Mouse (Mus musculus): ENCODE results near the gene Mtmr14. TPM values are rescaled to one million over a fixed set of nuclear protein-coding genes. Genes with fewer than 3 reads are reported as not detected.

Mtmr14 gene
- 10 to 100 TPM; 19.7 to 30.1 TPM for total RNA-seq (2021)
- long read RNA-seq, experiment 1, transcript Mtmr14-201 (19 exons, 2,676 nt) = major isoform, 16 of 49 reads
- long read RNA-seq, experiment 1, partial matches to known transcripts = 2 of 49 reads
- long read RNA-seq, experiment 1, other reads (novel, unspliced or antisense) = 31 of 49 reads
- long read RNA-seq, experiment 2, partial matches to known transcripts = 1 of 16 reads
- long read RNA-seq, experiment 2, other reads (novel, unspliced or antisense) = 11 of 16 reads

DNA sequence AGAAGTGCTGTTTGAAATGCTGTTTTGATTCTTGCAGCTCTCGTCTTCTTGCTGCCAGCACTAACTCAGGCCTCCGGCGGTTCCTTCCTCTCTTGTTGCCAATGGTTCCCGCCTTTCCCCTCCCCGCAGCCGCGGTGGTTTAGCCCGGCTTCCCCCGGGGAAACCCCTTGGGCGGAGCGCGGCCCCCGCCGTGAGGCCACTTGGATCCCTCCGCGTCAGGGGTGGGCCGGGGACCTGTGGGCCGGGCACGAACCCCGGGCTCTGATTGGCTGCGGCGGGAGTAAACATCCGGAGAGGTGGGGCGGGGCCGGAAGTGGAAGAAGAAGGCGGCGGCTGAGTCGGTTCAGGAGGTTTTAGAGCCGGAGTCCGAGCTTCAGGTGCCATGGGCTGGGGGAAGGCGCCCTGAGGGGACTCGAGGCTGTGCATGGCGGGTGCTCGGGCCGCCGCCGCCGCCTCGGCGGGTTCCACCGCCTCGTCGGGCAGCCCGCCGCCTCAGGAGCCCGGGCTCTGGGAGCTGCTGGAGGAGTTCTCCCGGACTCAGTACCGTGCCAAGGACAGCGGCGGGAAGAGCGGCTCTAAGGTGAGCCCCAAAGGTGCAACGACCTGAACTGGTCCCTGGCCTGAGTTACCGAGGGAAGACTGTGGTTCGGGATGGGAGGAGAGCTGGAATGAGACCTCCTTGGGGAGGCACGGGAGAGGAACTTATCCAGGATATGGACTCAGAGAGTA lies at the start of gene Mtmr14:
Gene Mtmr14 (plus strand): TSS at position 302 of the 729 bp plus-strand sequence.
- DNase-seq = peak; percentile 100

DNA sequence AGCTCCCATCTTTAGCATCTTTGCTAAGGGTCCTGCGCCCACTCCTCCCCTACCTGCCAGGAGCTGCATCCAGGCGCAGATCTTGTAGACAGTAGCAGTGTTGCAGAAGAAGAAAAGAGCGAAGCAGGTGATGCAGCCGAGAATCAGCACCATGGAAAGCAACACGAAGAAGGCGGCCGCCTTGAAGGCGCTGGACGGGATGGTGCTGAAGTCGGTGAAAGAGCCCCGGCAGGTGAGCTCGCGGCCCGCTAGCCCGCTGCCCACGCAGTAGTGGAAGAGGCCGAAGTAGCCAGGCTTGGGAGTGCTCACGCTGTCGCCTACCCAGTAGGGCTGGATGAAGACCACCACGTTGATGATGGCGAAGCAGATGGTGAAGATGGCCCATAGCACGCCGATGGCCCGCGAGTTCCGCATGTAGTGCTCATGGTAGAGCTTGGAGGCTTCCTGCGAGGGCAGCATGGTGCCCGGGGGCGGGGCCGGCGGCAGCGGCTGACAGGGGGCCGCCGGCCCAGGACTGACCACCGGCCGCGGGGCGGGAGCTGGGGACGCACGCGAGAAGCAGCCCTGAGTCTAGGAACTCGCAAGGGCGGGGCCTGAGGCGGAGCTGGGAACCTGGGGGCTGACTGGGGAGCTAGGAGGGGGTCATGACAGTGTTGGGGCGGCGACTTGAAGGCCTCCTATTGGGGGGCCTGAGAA lies 43.7 kb upstream of the Mtmr14 start:
- peak; percentile 12 to 60 for DNase-seq

DNA sequence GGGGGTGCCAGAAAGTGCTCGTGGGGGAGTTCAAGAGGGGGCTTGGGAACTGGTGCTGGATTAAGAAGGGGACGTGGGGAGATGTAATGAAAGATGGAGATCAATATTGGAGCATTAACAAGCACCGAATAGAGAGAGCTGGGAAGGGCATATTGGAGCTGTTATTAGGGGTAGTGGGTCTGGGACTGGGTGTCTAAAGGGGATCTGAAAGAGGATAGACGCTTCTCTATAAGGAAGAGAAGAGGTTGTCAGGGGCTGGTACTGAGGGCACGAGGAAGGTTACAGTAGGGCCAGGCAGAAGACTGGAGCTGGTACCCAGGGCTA lies 43.2 kb upstream of the Mtmr14 start:
- no peak for DNase-seq

DNA sequence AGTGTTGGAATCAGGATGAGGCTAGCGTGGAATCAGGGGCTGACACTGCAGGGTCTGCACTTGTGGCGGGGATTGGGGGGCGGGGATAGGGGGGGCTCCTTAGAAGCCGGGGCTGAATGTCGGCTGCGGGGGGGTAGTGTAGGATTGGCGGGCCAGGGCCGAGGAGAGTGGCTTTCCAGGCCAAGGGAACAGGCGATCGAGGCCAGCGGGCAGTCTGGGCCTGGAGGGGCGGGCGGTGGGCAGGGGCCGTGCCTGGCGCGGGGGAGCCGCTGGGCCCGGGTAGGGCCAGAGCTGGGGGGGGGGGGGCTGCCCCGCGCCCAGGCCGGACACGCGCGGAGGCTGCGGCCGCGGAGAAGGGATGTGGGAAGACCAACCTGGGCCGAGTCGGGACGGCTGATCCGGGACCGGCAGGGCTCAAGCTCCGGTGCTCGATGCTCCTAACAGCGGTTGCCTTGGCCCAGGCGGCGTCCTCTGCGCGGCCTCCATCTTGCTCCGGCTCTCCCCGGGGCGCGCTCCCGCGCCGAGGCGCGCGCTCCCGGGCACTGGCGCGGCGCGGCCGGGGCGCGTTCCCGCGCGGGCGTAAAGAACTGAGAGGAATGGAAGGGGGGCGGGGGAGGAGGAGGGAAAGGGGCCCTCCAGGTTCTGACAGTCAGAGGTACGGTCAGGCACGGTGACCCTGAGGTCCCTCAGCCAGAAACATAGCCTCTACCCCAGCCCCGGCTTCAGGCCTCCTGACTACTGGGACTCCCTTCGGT lies 42.6 kb upstream of the Mtmr14 start, which contains the start of gene Lhfpl4:
Gene Lhfpl4 (minus strand): TSS at position 544 of the 755 bp plus-strand sequence.
- peak; percentile 1 to 16 for DNase-seq

DNA sequence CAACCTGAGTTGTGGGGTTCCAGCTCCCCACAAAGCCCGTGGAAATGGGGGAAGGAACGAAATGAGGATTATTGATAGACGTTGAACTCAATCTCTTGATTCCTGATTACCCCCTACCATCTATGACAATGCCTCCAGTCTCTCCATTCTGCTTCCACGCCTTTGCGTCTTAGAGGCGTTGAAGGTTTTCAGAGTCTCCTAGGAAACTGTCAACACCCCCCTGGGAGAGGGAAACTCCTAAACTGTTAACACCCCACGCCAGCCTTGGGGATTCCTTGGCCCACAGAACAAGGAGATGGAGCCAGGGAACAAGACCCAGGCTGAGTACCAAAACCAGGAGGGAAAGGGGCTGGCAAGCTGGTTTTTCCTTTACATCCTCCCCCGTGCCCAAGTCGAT lies 42.0 kb upstream of the Mtmr14 start:
- DNase-seq = no peak

DNA sequence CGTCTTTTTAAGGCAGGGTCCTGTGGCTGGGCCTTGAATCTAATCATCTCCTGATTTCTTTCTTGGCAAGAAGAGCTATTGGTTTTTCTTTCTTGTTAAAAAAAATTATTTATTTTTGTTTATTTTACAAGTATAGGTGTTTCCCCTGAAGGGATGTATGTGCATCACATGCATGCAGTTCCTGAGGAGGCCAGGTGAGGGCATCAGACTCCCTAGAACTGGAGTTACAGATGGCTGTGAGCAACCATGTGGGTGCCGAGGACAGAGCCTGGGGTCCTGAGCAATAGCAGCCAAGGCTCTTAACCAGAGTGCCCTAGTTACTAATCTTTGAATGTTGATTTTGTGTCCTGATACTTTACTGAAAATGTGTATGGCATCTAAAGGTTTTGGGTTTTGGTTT lies 21.4 kb upstream of the Mtmr14 start:
- no peak for DNase-seq

DNA sequence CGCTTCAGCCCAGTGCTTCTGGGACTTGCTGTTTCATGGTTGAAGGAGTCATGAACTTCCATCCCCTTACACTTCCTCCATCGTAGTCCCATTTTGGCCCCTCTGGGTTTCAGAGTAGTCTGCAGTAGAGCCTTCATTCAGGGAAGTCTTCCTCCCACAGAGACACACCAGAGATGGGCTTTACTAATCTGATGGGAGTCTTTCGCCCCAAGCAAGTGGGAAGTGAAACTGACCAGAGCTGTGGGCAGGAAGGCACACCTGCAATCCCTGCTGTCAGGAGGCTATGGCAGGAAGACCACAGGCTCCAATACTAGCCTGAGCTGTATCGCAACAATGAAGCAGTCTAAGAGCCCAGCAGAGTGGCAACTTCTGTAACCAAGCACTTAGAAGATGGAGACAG lies 11.8 kb upstream of the Mtmr14 start:
- no peak for DNase-seq

DNA sequence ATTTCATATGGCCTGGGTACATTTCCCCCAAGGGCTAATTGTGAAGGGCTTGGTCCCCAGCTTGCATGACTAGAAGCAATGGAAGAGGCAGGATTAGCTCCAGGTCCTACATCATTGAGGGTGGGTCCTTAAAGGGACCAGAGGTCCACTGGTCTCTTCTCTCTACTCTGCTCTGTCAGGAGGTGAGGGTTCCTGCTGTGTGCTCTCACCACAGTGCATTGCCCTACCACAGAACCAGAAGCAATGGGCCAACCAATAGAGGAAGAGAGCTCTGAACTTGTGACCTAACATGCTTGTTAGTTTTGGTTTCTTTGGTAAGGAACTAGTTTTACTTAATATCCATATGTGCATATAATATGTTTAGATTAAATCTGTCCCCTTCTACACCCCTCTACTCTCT lies 10.9 kb upstream of the Mtmr14 start:
- no peak for DNase-seq

DNA sequence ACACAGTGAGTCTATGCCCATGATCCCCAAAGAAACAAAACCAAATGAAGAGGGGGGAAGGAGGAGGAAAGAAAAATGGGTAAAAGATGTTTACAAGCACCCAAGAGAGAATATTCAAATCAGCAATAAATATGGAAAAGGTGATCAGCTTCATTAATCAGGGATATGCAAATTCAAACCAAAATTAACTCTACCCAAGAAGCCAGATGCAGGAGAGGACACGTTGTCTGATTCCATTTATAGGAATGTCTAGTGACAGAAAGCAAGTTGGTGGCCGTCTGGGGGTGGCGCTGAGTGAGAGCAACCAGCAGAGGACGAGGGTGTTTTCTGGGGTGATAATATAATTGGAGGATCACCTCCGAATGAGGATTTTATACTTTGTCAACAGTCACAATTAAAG lies 2.5 kb upstream of the Mtmr14 start:
- no peak for DNase-seq

DNA sequence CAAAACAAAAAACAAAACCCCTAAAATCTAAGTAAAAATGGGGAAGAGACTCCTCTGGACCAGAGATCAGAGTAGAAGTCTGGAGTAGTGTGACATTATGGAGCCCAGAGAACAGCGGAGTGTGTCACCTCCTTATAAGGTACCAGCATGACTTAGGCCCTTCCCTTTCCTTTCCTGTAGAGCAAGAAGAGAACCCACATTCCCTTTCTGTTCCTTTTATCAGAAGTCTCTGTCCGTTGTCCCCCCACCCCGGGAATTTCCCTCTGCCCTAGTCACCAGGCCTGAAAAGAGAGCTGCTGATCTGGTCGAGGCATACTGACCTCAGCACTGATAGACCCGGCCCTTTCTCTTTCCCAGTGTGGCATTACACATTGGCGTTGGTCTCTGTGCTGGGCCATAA lies 799 bp downstream of the Mtmr14 start:
- no peak for DNase-seq

DNA sequence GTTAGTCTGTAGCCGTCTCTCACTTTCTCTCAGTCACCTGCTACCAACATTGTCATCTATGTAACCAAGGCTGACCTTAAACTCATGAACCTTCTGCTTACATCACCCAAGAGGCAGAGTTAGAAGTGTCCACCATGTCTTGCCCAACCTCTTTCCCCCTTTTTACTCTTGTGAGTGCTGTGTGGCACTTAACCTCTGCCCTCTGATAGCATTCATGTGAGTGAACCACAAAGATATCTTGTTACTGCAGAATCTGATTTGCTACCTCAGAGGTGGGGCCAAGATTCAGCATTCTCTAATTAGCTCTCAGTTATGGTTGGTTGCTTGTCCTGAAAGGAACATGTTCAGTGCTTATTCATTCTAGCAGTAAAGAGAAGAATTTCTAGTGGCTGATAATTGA lies 5.1 kb downstream of the Mtmr14 start:
- no peak for DNase-seq

DNA sequence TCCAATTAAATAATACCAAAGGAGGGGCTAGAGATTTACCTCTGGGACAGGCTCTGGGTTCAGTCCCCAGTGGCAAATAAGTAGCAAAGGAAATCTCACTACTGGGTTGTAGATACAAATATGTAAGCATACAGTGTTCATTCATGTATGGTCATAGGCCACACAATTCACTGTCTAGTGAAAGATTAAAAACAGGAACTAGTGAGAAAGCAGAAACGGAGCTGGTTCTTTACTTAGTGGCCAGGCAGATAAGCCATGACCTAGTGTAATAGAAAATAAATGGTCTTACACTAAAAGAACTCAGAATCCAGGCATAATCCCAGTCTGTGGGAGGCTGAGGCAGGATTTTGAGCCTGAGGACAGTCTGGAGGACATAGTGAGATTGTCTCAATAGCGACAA lies 7.9 kb downstream of the Mtmr14 start:
- no peak for DNase-seq

DNA sequence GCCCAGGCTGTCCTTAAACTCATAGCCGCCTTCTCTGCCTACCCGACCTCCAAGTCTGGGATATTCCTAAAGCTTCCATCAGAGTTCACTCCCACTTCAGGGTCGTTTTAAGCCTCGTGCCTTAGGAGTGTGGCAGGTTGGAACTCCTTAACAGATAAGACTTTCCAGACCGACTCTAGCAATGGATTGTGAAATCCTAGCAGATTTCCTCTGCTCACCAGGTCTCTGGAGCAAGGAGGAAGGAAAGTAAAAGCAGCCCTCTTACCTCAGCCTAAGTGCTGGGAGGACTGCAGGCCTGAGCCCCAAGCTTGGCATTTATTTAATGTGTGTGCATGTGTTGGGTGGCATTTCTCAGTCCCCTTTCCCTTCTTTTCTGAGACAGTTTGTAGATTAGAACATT lies 13.1 kb downstream of the Mtmr14 start:
- DNase-seq = no peak

DNA sequence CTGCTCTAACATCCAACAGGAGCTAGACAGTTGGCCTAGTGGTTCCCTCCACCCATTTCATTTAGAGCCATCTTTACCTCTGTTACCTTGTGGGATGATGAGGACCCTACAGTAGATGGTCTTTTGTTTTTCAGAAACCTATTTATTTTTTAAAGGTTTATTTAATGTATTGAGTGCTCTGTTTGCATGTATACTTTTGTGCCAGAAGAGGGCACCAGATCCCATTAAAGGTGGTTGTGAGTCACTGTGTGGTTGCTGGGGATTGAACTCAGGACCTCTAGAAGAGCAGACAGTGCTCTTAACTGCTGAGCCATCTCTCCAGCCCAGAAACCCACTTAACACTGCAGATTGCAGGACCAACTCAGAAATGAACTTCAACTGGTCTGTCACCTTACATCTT lies 14.3 kb downstream of the Mtmr14 start:
- no peak for DNase-seq

DNA sequence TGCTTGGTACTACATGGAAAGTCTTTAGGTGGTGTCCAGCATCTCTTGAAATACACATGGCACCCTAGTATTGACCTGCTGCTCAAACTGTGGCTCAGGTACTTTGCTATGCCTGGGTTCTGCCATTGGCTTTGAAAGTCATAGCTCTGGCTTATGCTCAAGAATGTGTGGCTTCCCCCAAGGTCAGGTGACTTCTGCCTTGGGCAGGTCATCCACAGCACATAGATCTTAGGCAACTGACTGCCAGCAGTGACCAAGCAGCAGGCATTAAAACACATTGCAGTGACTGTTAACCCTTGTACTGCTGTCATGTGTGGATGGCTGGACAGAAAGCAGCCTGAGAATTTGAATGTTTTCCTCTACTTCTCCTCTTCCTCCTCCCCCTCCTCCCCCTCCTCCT lies 17.3 kb downstream of the Mtmr14 start:
- DNase-seq = peak; percentile 61 to 76

DNA sequence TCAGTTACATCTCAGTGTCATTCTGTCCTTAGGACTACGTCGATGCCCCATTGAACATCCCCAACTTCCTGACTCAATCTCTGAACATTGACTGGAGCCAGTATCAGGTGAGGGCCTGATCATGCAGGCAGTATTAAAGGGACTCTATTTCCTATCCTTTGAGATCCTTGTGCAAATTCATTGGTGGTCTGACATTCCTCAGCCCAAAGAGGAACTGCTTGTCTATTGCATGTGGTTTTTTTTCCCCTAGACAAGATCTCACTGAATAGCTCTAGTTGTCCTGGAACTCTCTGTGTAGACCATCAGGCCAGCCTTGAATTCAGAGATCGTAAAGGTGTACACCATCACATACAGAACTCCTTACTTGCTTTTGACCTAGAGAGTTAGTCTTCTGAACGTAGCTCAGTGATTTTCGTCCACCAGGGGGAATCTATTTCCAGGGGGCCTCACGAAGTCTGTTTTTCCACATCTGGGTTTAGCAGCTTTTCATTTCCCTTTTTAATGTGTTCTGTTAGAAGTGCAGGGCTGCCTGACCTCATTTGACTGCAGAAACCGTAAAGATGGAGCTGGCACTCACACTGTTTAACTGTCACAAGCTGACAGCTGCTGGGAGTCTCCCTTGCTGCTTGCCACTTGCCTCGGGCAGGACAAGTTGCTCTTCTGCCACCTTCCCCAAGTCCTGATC lies 23.7 kb downstream of the Mtmr14 start:
- no peak for DNase-seq

DNA sequence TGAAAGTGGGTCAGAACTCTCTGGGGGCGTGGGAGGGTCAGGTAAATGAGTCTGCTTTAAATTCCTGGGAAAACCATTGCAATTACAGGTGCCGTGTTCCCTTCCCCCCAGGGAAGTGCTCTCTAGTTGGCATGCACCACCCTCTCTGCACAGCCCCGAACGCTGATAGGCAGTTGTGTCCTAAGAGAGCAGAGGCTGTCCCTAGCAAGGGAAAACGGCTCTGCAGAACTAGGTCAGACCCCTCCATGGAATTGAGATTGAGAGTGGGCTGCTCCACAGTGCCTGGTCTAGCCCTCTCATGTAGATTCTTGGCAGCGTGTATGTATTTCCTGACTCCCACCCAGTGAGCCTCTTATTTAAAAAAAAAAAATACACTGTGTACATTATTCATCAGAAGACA lies 25.9 kb downstream of the Mtmr14 start:
- no peak for DNase-seq

DNA sequence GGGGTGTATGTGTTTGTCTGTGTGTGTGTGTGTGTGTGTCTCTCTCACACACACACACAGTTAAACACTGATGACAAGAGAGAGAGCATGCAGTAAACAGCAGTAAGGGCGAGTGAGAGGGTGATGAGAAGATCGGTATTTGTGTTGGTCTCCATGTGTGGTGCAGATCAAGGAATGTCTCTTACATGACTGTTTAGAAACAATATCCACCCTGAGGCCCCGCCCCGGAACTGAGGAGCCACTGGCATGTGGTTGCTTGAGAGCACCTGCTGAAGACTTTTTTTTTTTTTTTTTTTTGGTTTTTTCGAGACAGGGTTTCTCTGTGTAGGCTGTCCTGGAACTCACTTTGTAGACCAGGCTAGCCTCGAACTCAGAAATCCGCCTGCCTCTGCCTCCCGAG lies 26.8 kb downstream of the Mtmr14 start:
- DNase-seq = no peak

DNA sequence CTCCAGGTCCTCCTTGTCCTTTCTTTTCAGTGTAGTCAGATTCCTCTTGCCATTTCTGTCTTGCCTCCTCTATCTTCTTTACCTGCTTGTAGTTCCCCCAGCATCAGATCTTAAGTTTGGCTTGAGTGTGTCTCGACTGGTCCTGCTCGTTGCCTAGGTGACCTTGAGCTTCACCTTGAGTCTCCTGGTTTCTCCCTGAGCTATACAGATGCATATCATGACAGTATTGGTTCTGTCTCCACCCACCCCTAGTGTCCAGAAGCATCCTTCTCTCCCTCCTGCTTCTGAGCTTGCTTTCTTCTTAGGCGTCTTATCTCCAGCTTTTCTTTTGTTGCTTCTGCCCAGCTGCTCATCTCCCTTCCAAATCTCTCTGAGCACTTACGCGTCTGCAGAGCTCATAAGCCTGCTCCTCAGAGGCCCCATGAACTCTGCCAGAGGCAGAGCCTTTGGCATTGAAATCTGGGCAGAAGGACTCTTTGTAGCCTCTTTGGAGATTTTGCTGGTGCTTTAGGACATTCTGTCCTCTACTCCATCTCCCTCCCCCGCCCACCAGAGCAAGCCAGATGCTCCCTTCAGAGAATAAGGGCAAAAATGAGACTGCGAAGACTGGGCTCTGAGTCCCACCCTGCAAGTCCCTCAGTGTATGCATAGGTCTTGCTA lies 29.5 kb downstream of the Mtmr14 start:
- DNase-seq = no peak

DNA sequence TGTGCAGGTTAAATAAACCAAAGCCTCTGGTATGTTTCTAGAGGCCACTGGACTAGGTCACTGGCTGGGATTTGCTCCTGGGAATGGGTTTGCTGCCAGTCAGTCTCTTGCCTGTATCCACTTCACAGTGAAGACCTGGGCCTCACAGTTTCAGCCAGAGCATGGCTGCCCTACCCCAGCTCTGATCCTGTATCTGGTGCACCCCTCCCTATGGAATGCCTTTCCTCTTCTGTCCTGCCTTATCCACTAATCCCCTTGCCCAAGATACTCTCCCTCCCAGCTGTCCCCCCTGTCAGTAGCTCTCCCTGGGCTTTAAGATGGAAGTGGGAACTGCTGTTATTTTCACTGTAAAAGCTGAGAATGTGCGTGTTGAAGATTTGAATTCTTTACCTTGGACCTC lies 30.3 kb downstream of the Mtmr14 start:
- no peak for DNase-seq

DNA sequence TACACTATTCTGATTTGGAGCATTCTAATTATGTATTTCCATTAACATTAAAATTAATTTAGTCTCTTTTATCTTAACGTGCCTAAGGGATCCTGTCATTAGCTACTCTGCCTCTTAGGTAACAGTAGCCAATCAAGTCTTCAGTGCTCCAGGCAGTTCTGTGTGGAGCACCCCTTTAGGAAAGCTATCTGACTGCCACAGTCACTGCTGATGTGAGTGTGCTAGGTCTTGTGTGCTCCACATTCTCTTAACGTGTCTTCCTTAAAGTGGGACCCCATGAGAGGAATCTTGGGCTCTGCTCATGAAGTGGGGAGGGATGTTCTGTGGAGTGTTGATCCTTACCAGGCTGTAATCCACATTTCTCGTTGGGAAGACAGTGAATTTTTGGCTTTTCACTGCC lies 34.7 kb downstream of the Mtmr14 start:
- DNase-seq = no peak

DNA sequence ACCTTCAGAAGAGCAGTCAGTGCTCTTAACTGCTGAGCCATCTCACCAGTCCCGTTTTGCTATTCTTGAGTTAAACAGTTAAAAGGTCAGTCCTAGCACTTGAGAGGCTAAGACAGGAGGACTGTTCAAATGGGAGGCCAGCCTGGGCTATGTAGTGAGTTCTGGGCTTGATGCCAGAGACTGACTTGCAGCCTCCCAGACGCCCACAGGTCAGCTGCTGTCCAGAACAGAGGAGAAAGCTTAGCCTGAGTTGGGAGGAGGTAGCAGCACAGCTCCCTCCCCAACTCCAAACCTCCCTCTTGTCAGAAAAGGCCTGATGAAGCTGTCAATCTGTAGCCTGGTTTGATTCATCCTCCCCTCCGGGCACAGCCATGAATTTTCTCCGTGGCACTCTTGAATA lies 39.2 kb downstream of the Mtmr14 start:
- no peak for DNase-seq

Measured in adrenal gland, postnatal 36 days (tissue).